Mouse (Mus musculus) frontal cortex, adult 2 months (tissue): ENCODE measurements at regions not wholly inside any gene's neighbourhood (a gene's known extent, or its start where the extent isn't known, plus 50 kb on each side); places are given as distances from the start of the nearest gene placed in this dataset.
A peak's percentile ranks its signal among the peaks of the same experiment; 100 is the strongest.

Source experiments
- DNase-seq, 2 experiments: peaks; one replicate each; pipeline ENCODE4 v3.0.0; 2022; ENCODE audit warnings: low spot score in 1 of 2; ENCODE audit errors: extremely low spot score in 1 of 2

- DNase-seq = no peak
Measured at GRCm38 (mm10) chr15:56438370-56438769, 1039.1 kb downstream of the Slc22a22 start.

DNA sequence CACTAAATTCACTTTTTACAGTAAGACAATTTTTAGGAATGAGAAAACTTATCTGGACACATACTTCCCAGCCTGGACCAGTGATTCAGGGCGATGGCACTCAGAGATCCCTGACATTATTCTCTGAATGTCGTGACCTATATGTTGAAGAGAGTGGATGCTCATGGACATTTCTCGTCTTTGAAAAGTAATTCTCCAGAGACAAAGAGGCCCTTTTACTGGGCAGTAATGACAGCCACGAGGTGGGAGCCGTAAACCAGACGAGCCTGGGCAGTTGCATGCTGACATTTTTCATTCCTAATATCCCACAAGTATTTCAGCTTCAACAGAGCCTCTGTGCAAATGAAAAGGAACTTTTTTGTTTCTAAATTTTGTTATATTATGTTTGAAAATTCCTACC lies 1041.3 kb downstream of the Slc22a22 start:
- no peak for DNase-seq

GRCm38 (mm10) chr15:56425986-56426385 lies 1051.4 kb downstream of the Slc22a22 start:
- no peak for DNase-seq

GRCm38 (mm10) chr15:56420681-56421080 lies 1056.7 kb downstream of the Slc22a22 start:
- DNase-seq = peak in 1 of 2 experiments; percentile 2

DNA sequence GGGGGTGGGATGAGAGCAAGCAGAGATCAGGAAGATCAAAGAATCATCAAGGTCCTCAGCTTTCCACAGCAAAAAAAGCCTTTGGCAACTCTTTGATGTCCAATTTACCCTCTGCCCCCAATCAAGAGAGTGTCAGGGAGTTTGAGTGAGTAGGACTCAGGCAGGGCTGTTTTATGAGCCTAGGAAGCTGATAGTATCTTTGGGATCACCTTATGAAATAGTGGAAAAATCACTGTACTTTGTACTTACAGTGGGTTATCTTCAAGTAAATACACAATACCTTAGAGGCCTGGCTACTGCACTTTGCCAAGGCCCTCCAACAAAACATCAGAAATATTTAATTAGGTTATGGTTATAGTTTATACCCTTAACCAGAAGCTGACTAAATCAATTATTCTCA lies 1085.4 kb downstream of the Slc22a22 start:
- DNase-seq = no peak

DNA sequence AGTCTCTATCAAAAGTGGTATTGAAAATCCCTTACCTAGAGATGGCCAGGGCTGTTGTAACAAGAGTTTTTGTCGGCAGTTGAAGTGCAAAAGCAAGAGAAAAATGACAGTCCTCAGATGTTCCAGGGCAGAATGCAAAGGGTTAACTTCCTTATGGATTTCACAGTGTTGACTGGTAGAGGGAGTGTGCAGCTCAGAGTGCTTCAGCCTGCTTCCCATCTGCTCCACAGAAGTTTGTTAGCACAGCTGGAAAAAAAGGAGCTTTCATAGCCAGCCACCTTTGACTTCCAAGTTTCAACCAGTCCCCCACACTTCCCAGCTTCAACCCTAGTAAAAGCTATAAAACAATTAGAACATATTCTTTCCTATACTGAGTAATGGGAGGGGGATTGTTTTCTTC lies 1098.9 kb downstream of the Slc22a22 start:
- no peak for DNase-seq

DNA sequence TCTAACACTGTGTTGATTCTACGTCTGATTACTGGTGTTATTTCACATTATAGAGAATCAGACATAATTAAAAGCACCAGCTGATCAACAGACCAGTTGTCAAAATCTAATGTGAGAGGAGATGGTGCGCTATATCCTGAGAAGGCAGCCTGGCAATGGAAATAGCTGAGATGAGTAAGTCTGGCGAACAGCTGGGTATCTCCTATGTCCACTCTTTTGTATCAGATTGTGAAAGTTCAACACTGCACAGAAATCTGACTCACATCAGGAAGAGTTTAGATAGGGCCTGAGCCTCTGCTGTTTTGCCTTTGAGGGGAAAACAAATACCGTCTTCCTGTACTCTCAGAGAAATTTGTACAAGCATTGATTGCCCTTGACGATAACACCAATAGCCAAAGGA lies 1126.5 kb downstream of the Slc22a22 start:
- DNase-seq = no peak

DNA sequence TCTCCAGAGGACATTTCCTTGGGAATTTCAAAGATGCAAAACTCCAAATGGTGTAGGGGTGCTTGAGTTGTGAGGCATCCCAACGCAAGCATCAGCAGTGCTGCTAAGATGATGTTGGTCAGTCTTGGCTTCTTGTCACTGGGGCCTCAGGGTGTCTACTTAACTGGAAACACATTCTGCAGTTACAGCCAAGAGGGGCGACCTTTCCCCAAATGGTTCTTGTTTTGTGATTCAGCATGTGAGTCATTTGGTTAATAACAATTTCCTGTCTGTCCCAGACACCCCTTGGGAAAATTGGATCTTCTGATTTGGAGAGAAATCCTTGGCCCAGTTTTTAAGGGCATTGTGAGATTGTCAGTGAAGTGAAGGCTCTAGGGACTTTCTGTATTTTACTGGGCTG lies 1131.3 kb downstream of the Slc22a22 start:
- no peak for DNase-seq

DNA sequence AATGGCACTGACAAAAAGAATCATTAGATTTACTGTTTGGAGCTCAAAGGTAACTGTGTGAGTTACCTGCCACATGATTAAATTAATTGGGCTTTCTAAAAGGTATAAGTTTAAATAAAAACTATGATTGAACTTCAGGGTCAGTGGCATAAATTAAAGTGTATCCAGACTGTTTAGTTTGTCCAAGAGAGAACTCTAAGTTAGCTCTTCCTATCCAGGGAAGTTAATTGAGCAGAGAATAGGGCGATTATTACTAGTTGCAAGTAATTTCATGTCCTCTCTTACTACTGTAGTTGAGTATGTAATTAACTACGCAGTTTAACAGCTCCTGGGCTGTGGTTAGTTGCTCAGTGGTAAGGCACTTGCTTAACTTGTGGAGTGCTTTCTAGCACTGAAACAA lies 1132.5 kb downstream of the Slc22a22 start:
- no peak for DNase-seq

GRCm38 (mm10) chr15:56344304-56344932 lies 1133.0 kb downstream of the Slc22a22 start:
- no peak for DNase-seq

DNA sequence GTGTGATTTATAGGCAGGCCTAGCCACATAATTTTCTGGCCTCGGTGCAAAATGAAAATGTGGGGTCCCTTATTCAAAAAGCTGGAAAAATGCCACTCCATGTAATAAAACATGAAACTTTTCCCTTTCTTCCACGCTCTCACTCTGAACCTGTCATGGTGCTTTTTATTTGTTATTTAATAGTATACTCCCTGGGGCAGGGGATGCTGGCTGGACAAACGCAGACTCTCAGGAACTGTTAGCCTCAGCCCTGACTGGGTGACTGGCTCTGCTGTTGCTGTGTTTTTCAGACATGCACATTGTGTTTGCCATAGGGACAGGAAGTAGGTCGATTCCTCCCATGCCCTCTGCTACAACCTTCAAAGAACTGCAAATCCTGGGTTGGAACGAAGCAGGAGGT lies 1139.5 kb downstream of the Slc22a22 start:
- no peak for DNase-seq

DNA sequence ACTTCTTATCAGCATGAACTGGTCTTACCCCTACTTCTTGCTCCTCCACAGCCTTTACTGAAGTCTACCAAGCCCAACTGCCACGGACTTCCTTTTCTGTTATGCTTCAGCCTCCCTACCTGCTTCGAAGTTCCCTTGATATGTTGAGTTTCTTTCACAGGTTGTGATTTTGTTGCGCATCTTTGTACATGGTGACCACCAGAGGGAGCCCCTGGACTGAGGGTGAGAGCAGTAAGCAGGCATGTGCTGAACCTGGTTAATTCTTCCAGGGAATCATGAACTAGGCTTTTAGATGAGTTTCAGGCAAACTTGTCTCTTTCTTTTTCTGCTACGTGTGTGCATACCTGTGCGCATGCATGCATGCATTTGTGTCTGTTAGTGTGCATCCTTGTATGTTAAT lies 1141.0 kb downstream of the Slc22a22 start:
- peak; percentile 7 to 86 for DNase-seq

GRCm38 (mm10) chr15:56335011-56335410 lies 1142.4 kb downstream of the Slc22a22 start:
- no peak for DNase-seq

DNA sequence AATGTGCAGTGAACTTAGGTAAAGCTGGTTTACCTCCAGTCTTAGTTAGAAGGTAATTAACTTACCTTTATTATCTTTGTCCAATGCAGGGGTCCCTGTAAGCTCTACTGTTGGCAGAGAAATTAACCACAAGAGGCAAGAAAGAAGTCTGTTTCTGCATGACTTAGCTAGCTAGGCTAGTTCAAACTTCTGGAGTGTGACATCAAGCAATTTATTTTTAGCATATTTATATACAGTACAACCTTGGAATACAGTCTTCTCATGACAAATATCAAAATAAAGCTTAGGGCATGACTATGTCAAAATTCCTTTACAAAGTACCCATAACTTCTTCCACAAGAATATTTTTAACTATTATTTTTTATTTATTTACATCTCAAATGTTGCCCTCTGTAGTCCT lies 1156.9 kb downstream of the Slc22a22 start:
- DNase-seq = no peak

- no peak for DNase-seq
Measured at GRCm38 (mm10) chr15:56294910-56295438, 1182.5 kb downstream of the Slc22a22 start.

DNA sequence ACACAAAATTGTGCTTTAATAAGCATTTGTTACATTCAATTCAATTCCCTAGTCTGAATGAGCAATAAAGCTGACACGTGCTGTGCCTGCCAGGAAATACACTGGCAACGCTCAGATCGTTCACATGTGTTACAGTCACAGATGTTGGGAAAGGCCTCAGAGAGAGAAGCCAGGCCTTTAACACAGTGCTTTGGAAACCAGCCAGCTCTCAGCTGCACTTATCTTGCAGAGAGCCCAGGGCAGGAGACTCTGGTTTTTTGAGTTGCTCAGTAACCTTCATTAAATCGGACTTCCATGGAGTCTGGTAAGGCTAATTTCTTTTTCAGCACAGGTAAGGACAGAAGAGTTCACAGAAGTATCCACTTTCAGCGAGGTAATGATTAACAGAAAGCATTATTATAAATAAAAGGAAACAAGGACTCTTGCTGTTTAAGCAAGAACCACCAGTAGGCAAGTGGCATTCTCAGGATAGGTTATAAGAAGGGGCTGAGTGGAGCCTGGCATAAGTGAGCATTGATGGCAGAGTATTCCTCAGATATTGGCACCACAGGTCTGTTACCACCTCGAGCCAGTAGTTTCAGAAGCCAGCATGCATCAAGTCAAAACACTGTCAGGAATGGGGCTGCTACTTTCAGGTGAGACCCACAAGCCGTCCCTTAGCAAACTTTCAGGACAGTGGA lies 1198.7 kb downstream of the Slc22a22 start:
- peak in 1 of 2 experiments; percentile 11 for DNase-seq

DNA sequence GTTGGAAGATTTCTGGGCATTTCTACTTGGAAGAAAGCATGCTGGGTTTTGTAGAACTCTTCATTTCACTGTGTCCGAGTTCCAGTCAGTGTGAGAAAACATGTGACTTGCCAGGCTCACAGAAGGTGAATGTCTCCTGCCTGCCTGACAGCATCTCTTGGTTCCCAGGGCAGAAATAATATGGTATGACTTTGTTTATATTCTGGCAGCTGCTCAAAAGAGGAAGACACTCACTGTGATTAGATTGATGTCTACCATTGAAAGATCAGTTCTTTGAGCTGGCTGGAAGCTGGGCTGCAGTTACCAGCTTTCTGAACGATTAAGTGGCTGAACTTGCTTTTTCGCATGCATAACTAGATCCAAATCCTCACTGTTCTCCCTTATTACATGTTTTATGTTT lies 1199.4 kb downstream of the Slc22a22 start:
- DNase-seq = no peak

- DNase-seq = no peak
Measured at GRCm38 (mm10) chr15:56248731-56249130, 1228.7 kb downstream of the Slc22a22 start.

- no peak for DNase-seq
Measured at GRCm38 (mm10) chr15:56244004-56244735, 1233.3 kb downstream of the Slc22a22 start.

DNA sequence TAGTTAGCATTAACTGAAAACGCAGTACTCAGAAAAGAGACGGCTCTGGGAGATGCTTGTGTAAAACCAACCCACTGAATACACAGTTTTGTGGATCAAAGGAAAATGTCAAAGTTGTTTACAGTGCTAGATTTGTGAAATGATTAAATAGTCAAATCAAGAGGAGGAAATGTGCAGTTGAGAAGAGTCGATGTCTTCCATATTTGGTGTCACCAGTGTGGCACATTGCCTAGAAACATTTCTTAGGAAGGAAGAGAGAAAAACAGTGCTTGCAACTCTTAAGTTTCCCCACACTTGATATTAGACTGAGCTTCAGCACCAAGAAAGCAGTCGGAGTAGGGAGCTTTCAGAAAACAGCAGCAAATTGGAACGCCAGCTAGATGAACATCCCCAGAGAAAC lies 1274.9 kb downstream of the Slc22a22 start:
- no peak for DNase-seq

DNA sequence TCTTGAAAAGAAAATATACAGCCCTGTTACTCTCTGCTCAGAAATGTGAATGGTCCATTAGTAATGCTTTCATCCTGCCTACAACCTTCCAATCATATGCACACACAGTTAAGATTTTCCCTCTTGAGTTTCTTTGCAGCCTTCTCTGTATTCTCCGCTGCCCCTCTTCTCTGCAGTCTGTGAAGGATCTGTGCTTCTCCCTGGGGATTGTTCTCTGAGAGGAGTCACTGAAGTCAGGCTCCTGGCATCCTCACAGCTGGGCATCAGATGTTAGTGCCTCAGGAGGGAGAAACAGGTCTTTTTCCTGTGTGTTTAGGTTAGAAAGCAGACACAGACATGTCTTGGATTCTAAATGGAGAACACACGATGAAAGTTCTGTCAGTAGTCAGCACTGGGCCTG lies 1278.1 kb downstream of the Slc22a22 start:
- no peak for DNase-seq
